Mouse (Mus musculus) hindbrain, embryonic 14.5 days (tissue): ENCODE data around the gene Lrrc49. TPM values are rescaled to one million over a fixed set of nuclear protein-coding genes. Genes with fewer than 3 reads are reported as not detected.

Experiments used
- ATAC-seq: fragments of 200-750 bp; cut with Nextera tagmentation; 2 replicates; pipeline ENCODE4 v1.8.0; 2017; ENCODE audit warnings: moderate number of reproducible peaks, mild to moderate bottlenecking, moderate TSS enrichment, moderate library complexity; ENCODE audit not compliant: low FRiP score
- DNase-seq: peaks from one replicate; pipeline ENCODE4 v3.0.0-alpha.2; 2015; ENCODE audit warnings: low spot score
- H3K27ac ChIP-seq: fragments of 300-500 bp; sonication (generic); 2 replicates; pipeline ENCODE4 v1.5.1; 2014; ENCODE audit warnings: mild to moderate bottlenecking, moderate library complexity
- H3K27me3 ChIP-seq: fragments of 300-500 bp; sonication (generic); 2 replicates; pipeline ENCODE4 v1.6.1; 2014; ENCODE audit warnings: mild to moderate bottlenecking, low read length, mixed read lengths; ENCODE audit not compliant: control insufficient read depth, insufficient read depth
- H3K36me3 ChIP-seq: fragments of 300-500 bp; sonication (generic); replicated peaks from 2 replicates; pipeline ENCODE4 v1.6.1; 2014; ENCODE audit not compliant: control insufficient read depth, insufficient read depth
- H3K4me1 ChIP-seq: fragments of 300-500 bp; sonication (generic); replicated peaks from 2 replicates; pipeline ENCODE4 v1.6.1; 2014; ENCODE audit warnings: antibody characterized with exemption, low read length, mixed read lengths; ENCODE audit not compliant: control insufficient read depth, insufficient read depth
- H3K4me2 ChIP-seq: fragments of 300-500 bp; sonication (generic); replicated peaks from 2 replicates; pipeline ENCODE4 v1.6.1; 2014; ENCODE audit warnings: mild to moderate bottlenecking, moderate library complexity
- H3K4me3 ChIP-seq: fragments of 300-500 bp; sonication (generic); replicated peaks from 2 replicates; pipeline ENCODE4 v1.5.1; 2014; ENCODE audit warnings: mild to moderate bottlenecking, low read length
- H3K9ac ChIP-seq: fragments of 300-500 bp; sonication (generic); 2 replicates; pipeline ENCODE4 v1.6.1; 2014
- H3K9me3 ChIP-seq: fragments of 300-500 bp; sonication (generic); 2 replicates; pipeline ENCODE4 v1.6.1; 2016; ENCODE audit warnings: low read length; ENCODE audit not compliant: control insufficient read depth
- WGBS: fragments of 180-500 bp; shearing (Covaris S2); extraction: QIAGEN DNeasy Blood & Tissue Kit; methylation state at CpG from one replicate; pipeline ENCODE4 v1.1.7; 2014; 5-methylcytosine and 5-hydroxymethylcytosine counted together
- polyA plus RNA-seq: library from polyadenylated mRNA; unstranded; fragments of >200 nt; fragmentation: Nextera tagmentation; extraction: Ambion mirVana; gene quantifications from 2 replicates; pipeline ENCODE4 v1.2.1, GENCODE M21; 2014

Gene Lrrc49
- polyA plus RNA-seq: 79.3 and 88.9 TPM in 2 replicates

DNA sequence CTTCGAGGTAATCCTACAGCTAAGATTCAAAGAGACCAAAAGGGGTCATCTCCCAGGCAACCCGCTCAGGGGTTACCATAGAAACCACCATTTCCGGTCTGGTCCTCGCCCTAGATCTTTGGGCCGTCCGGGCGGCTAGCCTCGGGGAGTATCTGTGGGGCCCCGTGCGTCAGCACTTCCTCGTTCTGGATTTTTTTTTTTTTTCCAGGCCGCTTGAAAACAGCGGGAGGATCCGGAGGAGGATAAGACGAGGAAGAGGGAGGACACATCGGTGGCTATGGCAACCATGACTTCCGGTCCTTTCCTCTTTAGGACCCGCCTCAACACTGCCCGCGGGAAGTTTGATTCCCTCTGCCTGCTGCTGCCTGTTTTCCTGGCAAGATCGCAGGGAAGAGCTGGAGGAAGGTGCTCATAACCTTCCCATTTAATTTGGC, at the start of gene Lrrc49:
Gene Lrrc49, minus strand, starts transcription at position 268 of the 434 bp plus-strand sequence.
- ATAC-seq (peak; percentile 95), DNase-seq (peak; percentile 96)
- no peaks in the 10 kb centered on the region for H3K27me3 ChIP-seq
- peak within 1 kb of the TSS; percentile 68 for H3K4me2 ChIP-seq
- no peaks in the 10 kb centered on the region for H3K9me3 ChIP-seq
- H3K4me1 ChIP-seq: peaks cover 10% of the 10 kb centered on the region
- WGBS: under 1% methylated on average over 21 of the region's 21 CpGs
- peak within 1 kb of the TSS; percentile 69 for H3K9ac ChIP-seq
- peak within 1 kb of the TSS; percentile 45 for H3K4me3 ChIP-seq
- H3K27ac ChIP-seq: peak within 1 kb of the TSS; percentile 97
- peaks cover 22% of the 10 kb centered on the region for H3K36me3 ChIP-seq

DNA sequence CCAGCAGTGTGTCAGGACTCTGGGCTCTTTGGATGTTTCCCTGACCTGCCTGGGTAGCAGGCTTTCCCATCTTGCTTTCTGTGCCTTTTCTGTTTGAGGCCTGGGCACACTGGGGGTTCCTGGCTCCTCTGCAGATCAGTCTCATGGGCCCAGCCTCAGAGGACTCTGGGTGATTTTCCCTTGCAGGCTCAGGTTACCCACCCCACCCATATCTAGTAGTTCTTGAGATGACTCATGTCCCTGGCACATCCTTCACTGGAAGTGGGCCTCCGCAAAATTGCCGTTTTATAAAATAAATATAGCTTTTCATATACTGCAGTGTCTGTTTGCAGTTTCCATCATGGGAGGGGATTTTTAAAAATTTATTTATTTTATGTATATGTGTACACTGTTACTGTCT, 46.4 kb upstream of the Lrrc49 start:
- Histone ChIP-seq H3K4me1 (no peaks in the 10 kb centered on the region), H3K27me3 (no peaks in the 10 kb centered on the region), H3K36me3 (peaks cover 13% of the 10 kb centered on the region), H3K9ac (no peak overlapping the region), H3K4me2 (no peak overlapping the region), H3K27ac (no peak overlapping the region), H3K9me3 (no peaks in the 10 kb centered on the region), H3K4me3 (no peak overlapping the region)
- DNase-seq: no peak
- ATAC-seq: no peak
- WGBS: 88% methylated on average over 2 of the region's 2 CpGs

- WGBS: 89% methylated on average over 7 of the region's 7 CpGs
- no peak overlapping the region for H3K4me2 ChIP-seq
- no peak overlapping the region for H3K9ac ChIP-seq
- H3K27me3 ChIP-seq: no peaks in the 10 kb centered on the region
- peaks cover 6% of the 10 kb centered on the region; the same call in 1 of the 2 replicates for H3K9me3 ChIP-seq
- H3K36me3 ChIP-seq: 0 out of 2 replicates have a peak, but pooled peaks cover 3% of the 10 kb centered on the region
- H3K4me3 ChIP-seq: no peak overlapping the region
- ATAC-seq (no peak), DNase-seq (no peak)
- no peak overlapping the region for H3K27ac ChIP-seq
- H3K4me1 ChIP-seq: no peaks in the 10 kb centered on the region
Measured at GRCm38 (mm10) chr9:60724968-60725367, 37.0 kb upstream of the Lrrc49 start.

DNA sequence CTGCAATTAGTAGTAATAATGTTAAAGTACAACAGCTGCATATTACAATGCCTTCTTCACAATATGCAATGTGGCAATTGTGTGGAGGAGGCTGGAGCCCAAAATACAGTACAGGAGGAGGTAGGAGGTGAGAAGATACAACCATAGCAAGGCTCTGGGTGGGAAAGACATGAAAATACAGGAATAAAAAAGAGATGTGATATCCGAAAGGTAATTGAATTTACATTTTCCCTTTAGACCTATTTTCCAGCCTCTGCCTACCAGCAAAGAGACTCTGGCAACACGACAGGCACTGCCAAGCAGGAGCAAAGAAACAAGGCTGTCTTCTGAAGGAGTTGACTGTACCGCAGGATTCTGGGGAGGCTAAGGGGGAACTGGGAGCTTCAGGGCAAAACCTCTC, 31.7 kb upstream of the Lrrc49 start:
- DNase-seq (no peak), ATAC-seq (no peak)
- no peak overlapping the region for H3K27ac ChIP-seq
- no peak overlapping the region for H3K9ac ChIP-seq
- H3K4me3 ChIP-seq: no peak overlapping the region
- peaks cover 7% of the 10 kb centered on the region; the same call in 1 of the 2 replicates for H3K4me1 ChIP-seq
- H3K4me2 ChIP-seq: no peak overlapping the region
- 88% methylated on average over 3 of the region's 3 CpGs for WGBS
- no peaks in the 10 kb centered on the region for H3K36me3 ChIP-seq
- no peaks in the 10 kb centered on the region for H3K9me3 ChIP-seq
- no peaks in the 10 kb centered on the region for H3K27me3 ChIP-seq

GRCm38 (mm10) chr9:60718284-60718683, 30.3 kb upstream of the Lrrc49 start:
- no peak overlapping the region for H3K4me3 ChIP-seq
- H3K27me3 ChIP-seq: no peaks in the 10 kb centered on the region
- no peak overlapping the region for H3K4me2 ChIP-seq
- WGBS: 65% methylated on average over 3 of the region's 3 CpGs
- H3K4me1 ChIP-seq: peaks cover 21% of the 10 kb centered on the region
- DNase-seq (peak; percentile 47), ATAC-seq (no peak)
- no peak overlapping the region for H3K27ac ChIP-seq
- no peak overlapping the region for H3K9ac ChIP-seq
- no peaks in the 10 kb centered on the region for H3K36me3 ChIP-seq
- no peaks in the 10 kb centered on the region for H3K9me3 ChIP-seq

GRCm38 (mm10) chr9:60715828-60716227, 27.9 kb upstream of the Lrrc49 start:
- Histone ChIP-seq H3K4me3 (no peak overlapping the region), H3K4me2 (no peak overlapping the region), H3K27me3 (no peaks in the 10 kb centered on the region), H3K9ac (no peak overlapping the region), H3K36me3 (no peaks in the 10 kb centered on the region), H3K9me3 (no peaks in the 10 kb centered on the region), H3K4me1 (peaks cover 22% of the 10 kb centered on the region), H3K27ac (no peak overlapping the region)
- DNase-seq (no peak), ATAC-seq (no peak)
- WGBS: 61% methylated on average over 5 of the region's 5 CpGs

- no peak for DNase-seq
- H3K27ac ChIP-seq: no peak overlapping the region
- WGBS: 92% methylated on average over 4 of the region's 4 CpGs
- H3K9ac ChIP-seq: no peak overlapping the region
- peaks cover 22% of the 10 kb centered on the region for H3K4me1 ChIP-seq
- no peaks in the 10 kb centered on the region for H3K36me3 ChIP-seq
- 0 out of 2 replicates have a peak overlapping the region, but pooled peaks have one; percentile 97 for H3K4me2 ChIP-seq
- H3K27me3 ChIP-seq: no peaks in the 10 kb centered on the region
- no peak for ATAC-seq
- no peaks in the 10 kb centered on the region for H3K9me3 ChIP-seq
- H3K4me3 ChIP-seq: no peak overlapping the region
Measured at GRCm38 (mm10) chr9:60715271-60715670, 27.3 kb upstream of the Lrrc49 start.

DNA sequence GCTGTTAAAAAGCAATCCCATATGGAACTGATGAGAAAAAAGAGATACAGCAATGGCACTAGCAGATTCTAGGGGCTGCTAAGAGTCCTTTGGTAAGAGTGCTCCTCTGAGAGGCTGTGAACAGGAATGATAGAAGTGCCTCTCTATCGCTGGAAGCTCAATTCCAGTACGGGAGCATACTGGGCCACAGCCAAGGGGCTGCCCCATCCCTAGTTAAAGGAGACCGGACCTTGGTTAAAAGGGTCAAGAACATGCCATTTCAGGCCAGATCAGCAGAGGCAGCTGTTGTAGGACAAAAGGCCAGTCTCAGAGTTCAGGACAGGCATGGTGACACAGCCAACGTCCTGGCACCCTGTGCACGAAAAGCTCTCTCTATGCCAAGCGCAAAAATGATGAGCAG, 26.2 kb upstream of the Lrrc49 start:
- WGBS: 80% methylated on average over 6 of the region's 6 CpGs
- no peaks in the 10 kb centered on the region for H3K27me3 ChIP-seq
- ATAC-seq (no peak), DNase-seq (no peak)
- no peaks in the 10 kb centered on the region for H3K36me3 ChIP-seq
- H3K4me1 ChIP-seq: peaks cover 22% of the 10 kb centered on the region
- H3K4me2 ChIP-seq: peak overlapping the region; percentile 97
- no peak overlapping the region for H3K27ac ChIP-seq
- H3K9me3 ChIP-seq: no peaks in the 10 kb centered on the region
- peak overlapping the region; percentile 94; the same call in 1 of the 2 replicates for H3K9ac ChIP-seq
- H3K4me3 ChIP-seq: no peak overlapping the region; the same call in 1 of the 2 replicates

DNA sequence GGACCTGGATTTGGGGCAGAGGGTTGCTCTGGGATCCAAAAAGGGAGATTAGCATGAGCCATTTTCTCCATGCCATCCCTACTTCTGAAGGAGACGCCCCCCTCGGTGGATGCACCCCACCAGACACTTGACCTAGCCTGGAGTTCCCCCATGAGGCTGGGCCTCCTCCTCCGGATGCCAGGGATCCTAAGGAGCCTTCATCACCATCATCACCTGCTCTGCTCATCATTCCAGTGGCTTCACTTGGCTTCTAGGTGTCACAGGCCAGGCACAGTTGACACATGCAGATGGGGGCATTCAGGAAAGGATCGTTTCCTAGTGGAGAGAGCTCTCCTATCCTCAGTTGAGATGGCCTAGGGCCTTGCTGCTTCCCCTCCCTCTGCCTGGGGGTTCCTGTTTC, 25.7 kb upstream of the Lrrc49 start:
- Histone ChIP-seq H3K27me3 (no peaks in the 10 kb centered on the region), H3K36me3 (no peaks in the 10 kb centered on the region), H3K9me3 (no peaks in the 10 kb centered on the region), H3K4me2 (peak overlapping the region; percentile 97), H3K4me1 (peaks cover 22% of the 10 kb centered on the region), H3K4me3 (peak overlapping the region; percentile 64), H3K9ac (peak overlapping the region; percentile 94), H3K27ac (no peak overlapping the region)
- ATAC-seq (no peak), DNase-seq (no peak)
- 36% methylated on average over 4 of the region's 4 CpGs for WGBS
